Mouse (Mus musculus) CH12.LX (cell line): ENCODE results near the gene Tceanc.

Experiments used
- CTCF ChIP-seq, 2 experiments: IDR thresholded peaks in 1 of 2; conservative IDR thresholded peaks in 1 of 2; 2 replicates each; pipeline ENCODE4 v1.5.1; 2011 to 2012; ENCODE audit warnings: low read depth in 2 of 2, low read length in 2 of 2, improper control_type of control experiment in 1 of 2, inconsistent platforms in 1 of 2, mild to moderate bottlenecking in 1 of 2, moderate library complexity in 1 of 2
- GABPA ChIP-seq: IDR thresholded peaks from 2 replicates; pipeline ENCODE4 v1.6.1; 2012; ENCODE audit warnings: low read depth, low read length, improper control_type of control experiment, inconsistent platforms; ENCODE audit not compliant: insufficient replicate concordance
- JUND ChIP-seq: conservative IDR thresholded peaks from 2 replicates; pipeline ENCODE4 v1.6.1; 2011; ENCODE audit warnings: low read depth, low read length, improper control_type of control experiment
- POLR2A ChIP-seq: IDR thresholded peaks from 2 replicates; pipeline ENCODE4 v1.6.1; 2011; ENCODE audit warnings: low read depth, mild to moderate bottlenecking, improper control_type of control experiment, low read length
- TCF12 ChIP-seq: IDR thresholded peaks from 2 replicates; pipeline ENCODE4 v1.6.1; 2014; ENCODE audit warnings: low read depth, mild to moderate bottlenecking, inconsistent platforms, low read length, improper control_type of control experiment

GRCm38 (mm10) chrX:166533432-166533831, 15.1 kb upstream of the Tceanc start:
- TF ChIP-seq JUND (no peak), POLR2A (no peak), GABPA (no peak), TCF12 (no peak), CTCF (conservative IDR thresholded peaks at IDR 0.05 in 1 of 2, IDR thresholded peaks at IDR 0.05 in 1 of 2; ENCODE audit: low read depth in 2 of 2, low read length in 2 of 2) (no peak)
